Comparison of ENCODE assay signal across 7 mouse cellular contexts in genomic region chr8:84592015-84592662, GRCm38 (mm10).
DNase-seq lines count a peak whose midpoint lies in the region; ATAC-seq lines count a peak whose summit lies in the region.

No protein-coding gene starts in this region.

- H3K4me3 ChIP-seq in forebrain, embryonic 14.5 days (ENCODE audit: low read depth, low read length) = no peak overlapping the region

- H3K27ac ChIP-seq in forebrain, embryonic 14.5 days (ENCODE audit: low read depth, low read length) = no peak overlapping the region

- no peaks in the 10 kb centered on the region for H3K4me1 ChIP-seq in forebrain, embryonic 14.5 days (ENCODE audit: control insufficient read depth, insufficient read depth, low read length)

- no peak overlapping the region for H3K9ac ChIP-seq in forebrain, embryonic 14.5 days (ENCODE audit: low read length)

- intact Hi-C loops in heart, postnatal 36 days (cut with DNase I) = loop anchor here (1.0 to 10.0 kb wide), 4 partner anchors 45 to 227 kb away; no protein-coding TSS in a partner anchor

- peak; percentile 64 for DNase-seq in R1 (ENCODE audit: low read depth, low spot score)
- peak; percentile 75 for DNase-seq in cerebellum, adult 11 months
- peak; percentile 80 for DNase-seq in forebrain, embryonic 14.5 days (ENCODE audit: low spot score)
- peak; percentile 81 to 88 for DNase-seq in heart, postnatal 36 days
- peak; percentile 77 to 83 for DNase-seq in layer of hippocampus, postnatal 36 days
- DNase-seq in spleen, adult 12 weeks (ENCODE audit: low spot score) = peak; percentile 68

- no peaks in the 10 kb centered on the region for H3K27me3 ChIP-seq in forebrain, embryonic 14.5 days (replicated peaks; ENCODE audit: control insufficient read depth, insufficient read depth, low read length)

- ATAC-seq in forebrain, embryonic 14.5 days = peak; percentile 57; the same call in 1 of the 2 replicates
- ATAC-seq in megakaryocyte, adult 5-6 weeks (ENCODE audit: poor library complexity, severe bottlenecking) = peak; percentile 79

- H3K36me3 ChIP-seq in forebrain, embryonic 14.5 days (ENCODE audit: control insufficient read depth, insufficient read depth, low read length) = no peaks in the 10 kb centered on the region

- WGBS in forebrain, embryonic 14.5 days = 23% methylated on average over 15 of the region's 15 CpGs

- H3K4me2 ChIP-seq in forebrain, embryonic 14.5 days (ENCODE audit: low read length) = no peak overlapping the region

- H3K9me3 ChIP-seq in forebrain, embryonic 14.5 days (replicated peaks; ENCODE audit: control insufficient read depth, low read length) = no peaks in the 10 kb centered on the region
